Mouse (Mus musculus) G1E (cell line): ENCODE data around the gene Natd1.

ENCODE experiments used
- CTCF ChIP-seq: IDR thresholded peaks from 2 replicates; pipeline ENCODE4 v1.5.1; 2012; ENCODE audit warnings: low read depth, low read length, inconsistent platforms, mixed read lengths
- GATA2 ChIP-seq: IDR thresholded peaks from 2 replicates; pipeline ENCODE4 v1.6.1; 2012; ENCODE audit warnings: low read depth, low read length, inconsistent platforms, borderline replicate concordance
- TAL1 ChIP-seq: conservative IDR thresholded peaks from 2 replicates; pipeline ENCODE4 v1.6.1; 2012; ENCODE audit warnings: low read depth, low read length, inconsistent platforms, mixed read lengths

- TF ChIP-seq TAL1: no peak
- TF ChIP-seq CTCF: no peak
- no peak for TF ChIP-seq GATA2
These were observed 38.4 kb upstream of the Natd1 start for GRCm38 (mm10) chr11:60952986-60953385.
